Mouse (Mus musculus) frontal cortex, postnatal 25 days (tissue): ENCODE measurements around the gene Fndc11.

ENCODE experiments used
- DNase-seq, 2 experiments: peaks; one replicate each; pipeline ENCODE4 v3.0.0; 2022; ENCODE audit warnings: low spot score in 2 of 2

Gene Fndc11

DNA sequence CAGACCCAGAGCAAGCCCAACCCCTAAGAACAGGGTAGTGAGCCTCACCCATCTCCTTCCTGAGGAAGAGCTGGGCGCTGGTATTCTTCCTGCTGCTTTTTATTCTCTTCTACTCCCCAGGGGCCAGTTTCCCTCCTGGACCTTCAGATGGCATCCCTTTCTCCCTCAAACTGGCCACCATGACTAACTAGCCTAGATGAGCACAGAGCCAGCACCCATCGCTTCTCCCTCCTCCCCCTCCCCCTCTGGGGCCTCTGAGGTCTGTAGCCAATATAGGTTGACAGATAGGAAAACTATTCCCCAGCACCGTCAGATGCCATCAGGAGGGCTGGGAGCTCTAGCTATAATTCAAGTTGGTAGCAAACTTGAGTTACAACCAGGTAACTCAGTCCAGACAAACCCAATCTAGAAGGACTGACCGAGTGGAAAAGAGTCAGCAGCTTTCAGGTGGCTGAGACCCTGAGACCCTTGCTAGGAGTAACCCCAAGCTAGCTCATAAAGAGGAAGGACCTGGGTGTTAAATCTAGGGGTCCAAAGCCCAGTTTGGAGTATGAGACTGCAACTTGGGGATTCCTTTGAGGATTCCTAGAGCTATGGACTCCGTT, 830 bp upstream of the Fndc11 start:
- DNase-seq = no peak

DNA sequence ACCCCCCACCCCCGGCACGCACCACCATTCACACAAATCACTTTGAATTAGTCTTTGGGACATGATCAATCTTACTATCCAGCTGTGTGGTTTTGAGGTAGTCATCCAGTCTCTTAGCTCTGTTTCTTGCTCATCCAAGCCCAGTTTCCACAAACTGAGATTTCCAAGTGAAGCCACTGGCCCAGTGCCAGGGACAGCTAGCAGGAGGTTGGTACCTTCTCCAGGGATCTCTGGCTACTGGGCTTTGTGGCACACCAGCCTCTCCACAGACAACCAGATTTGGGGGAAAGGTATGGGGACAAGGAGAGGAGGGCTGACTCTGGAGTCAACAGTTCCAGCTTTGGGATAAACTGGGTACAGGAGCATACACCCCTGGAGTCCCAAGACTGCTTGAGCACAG, 548 bp downstream of the Fndc11 start:
- DNase-seq = no peak

DNA sequence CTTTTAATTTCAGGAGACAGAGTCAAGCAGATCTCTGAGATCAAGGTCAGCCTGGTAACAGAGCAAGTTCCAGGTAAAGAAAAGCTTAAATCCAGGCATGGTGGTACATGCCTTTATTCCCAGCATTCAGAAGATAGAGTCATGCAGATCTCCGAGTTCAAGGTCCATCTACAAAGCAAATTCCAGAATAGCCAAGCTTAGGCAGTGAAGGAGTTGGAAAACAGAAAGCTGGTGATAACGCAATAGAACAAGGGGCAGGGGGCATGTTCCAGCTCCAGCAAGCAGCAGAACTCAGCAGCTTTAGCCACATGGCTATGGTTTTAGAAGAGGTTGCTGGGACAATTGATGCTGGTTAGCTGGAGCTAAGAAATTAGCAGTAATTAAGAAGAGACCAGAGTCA, 5.2 kb downstream of the Fndc11 start:
- DNase-seq = no peak

DNA sequence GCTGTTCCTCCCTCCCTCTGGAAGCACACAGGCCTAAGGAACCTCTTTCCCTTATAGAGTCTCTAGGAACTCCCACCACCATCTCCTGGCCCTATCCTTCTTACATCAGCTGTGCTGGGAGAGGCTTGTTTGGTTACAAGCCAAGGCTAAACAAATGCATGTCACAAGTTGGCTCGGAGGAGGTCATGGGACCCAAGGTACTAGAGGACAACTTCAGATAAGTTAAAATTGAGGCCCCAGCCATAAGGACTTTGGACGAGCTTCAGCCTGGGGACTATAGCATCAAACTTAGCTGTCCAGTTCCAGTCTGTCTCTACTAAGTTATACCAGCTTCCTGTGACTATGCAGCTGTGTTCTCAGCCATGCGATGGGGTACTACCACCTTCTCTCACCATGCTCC, 7.3 kb downstream of the Fndc11 start:
- DNase-seq = no peak

DNA sequence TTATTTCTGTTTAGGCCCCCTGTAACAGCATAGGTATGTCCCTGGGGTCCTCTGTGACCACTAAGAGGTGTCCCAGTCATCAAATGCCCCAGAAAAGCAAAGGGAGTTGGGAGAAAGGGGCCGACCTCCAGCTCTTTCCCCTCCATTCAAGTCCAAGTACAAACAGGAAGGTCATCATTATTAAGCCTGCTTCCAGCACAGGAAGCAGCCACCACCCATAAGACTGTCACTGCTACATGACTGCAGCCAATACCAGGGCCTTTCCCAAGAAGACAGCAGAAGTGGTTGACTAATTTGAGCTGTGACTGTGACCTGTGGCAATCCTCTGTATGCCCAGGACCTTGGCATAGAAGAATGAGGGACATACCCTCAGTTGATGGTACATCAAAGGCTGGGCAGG, 8.5 kb downstream of the Fndc11 start:
- no peak for DNase-seq

DNA sequence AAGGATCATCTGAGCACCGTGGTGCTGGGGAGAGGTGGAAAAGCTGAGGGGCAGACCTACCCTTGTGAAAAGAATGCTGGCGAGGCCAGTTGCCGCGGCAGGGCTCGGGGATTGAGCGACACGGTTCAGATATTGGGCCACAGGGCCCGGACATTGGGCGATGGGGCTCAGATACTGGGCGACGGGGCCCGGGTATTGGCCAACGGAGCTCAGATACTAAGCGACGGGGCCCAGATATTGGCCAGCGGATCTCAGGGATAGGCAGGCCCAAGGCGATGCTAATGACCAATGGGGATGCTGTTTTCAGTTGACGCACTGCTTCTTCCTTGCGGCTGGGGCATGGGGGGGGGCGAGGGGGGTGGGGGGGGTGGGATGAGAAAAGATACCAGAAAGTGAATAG, 11.4 kb downstream of the Fndc11 start:
- no peak for DNase-seq

DNA sequence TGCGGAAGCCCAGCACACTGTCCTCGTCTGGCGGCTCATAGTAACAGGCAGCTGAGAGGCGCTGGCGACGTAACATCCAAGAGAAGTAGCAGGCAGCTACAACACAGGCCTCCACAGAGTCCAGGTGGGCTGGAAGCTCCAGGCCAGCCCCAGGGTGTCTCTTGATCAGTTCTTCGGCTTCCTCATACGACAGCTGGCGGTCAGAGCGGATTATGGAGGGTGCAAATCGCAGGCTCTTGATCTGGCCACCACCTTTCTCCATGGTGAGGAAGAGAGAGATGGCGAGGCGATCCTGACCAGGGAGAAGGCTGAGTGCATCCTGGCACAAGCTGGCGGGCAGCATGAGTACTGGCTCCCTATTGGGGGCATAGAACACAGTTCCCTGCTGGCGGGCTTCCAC, 13.6 kb downstream of the Fndc11 start:
- no peak for DNase-seq

DNA sequence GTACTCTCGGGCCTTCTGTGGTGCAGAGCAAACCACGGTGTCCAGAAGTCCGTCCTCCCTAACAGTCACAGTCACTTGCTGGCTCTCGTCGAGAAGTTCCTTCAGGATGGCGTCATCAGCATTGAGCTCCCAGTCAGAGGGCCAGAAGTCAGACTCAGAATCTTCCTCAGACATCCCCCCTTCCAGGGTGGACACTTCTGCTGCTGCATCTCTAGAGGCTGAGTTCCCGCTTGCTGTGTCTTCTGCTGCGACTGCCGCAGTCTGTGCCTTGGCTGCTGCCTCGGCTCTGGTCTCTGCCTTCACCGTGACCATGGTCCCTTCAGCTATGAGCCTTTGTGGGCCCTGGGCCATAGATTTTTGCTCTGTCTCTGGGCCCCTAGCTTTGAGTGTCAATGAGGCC, 14.9 kb downstream of the Fndc11 start:
- no peak for DNase-seq

DNA sequence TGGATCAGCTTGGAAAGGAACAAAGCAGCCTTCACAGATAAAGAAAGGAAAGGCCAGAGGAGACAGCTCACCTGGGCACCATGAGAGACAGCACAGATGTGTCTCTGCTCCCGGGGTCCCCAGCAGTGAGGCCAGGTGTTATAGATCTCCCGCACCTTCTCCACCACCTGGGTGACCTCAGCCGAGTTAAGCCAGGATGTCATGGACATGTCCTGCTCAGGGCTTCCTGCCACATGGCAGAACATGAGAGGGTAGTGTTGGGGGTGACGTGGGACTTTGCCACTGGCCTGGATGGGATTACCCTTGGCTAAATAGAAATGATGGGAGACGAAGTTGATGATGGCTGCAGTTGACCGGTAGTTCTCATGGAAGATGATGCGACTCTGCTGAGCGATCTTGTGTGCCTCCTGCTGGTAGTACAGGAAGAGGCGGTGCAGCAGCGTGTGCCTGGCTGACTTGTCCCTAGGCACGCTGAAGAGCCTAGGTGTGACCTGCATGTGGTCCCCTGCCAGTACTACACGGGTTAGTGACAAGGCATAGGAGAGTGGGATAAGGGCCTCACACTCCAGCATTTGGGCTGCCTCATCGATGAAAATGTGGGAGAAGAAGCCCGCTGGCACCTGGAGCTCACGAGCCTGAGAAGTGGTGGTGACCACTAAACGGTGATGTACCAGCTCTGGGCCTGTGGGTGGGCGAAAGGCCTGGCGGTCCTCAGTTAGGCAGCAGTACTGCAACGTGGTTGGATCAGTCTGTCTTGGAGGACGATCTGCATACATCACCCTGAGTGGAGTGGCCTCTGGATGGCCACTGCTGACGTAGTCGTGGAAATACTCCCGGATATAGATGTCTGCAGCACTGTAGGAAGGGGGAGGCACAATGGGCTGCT, 16.1 kb downstream of the Fndc11 start:
- no peak for DNase-seq

DNA sequence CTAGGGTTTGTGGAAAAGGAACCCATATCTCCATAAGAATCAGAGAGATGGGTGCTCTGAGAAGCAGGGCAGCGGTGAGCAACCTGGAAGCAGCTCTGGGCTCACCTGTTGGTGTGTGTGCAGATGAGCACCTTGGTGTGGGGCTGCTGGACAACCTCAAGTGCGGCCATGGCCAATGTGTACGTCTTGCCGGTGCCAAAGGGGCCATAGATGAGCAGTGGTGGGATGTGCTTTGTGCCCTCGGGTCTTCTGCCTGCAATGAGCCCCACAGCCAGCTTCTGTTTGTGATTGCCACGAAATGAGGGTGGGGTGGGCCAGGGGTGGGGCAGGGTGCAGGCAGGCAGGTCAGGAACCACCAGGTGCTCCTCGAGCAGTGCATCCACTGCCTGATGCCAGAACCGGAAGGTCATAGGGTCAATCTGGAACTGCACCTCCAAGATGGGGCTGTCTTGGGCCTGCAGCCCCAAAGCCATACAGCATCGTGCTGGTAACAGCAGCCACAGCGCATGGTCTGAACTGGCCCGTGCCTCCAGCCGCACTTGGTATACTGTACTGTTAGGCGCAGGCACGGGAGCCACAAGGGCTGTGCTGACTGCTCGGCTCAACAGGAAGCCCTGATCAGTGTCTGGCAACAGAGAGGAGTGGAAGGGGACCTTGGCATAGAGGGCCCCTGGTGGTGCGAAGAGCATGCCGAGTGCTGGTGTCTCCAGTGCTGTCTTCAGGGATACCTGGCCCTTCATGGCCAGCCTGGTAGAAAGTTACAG, 17.6 kb downstream of the Fndc11 start:
- DNase-seq = no peak

DNA sequence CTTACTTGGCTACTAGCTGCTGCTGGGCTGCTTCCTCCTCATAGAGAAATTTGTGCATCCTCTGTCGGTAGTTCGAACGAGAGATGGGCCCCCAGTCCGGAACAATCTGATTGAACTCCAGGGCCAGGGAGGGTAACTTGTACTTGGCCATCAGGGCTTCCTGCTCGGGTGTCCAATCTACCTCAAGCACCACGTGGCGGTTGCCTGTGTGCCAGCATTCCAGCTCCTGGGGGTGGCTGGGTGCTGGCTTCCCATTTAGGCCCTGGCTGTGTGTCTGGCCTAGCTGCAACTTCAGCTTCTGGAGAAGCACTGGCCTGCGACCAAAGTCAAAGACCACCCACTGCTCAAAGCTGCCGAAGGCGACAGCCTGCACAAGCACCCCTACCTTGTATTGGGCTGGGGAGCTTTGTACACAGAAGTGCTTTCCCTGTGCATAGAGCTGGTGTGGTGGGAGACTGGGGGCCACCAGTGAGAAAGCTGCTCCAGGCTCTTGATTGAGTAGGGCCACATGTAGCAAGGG, 18.3 kb downstream of the Fndc11 start:
- no peak for DNase-seq

DNA sequence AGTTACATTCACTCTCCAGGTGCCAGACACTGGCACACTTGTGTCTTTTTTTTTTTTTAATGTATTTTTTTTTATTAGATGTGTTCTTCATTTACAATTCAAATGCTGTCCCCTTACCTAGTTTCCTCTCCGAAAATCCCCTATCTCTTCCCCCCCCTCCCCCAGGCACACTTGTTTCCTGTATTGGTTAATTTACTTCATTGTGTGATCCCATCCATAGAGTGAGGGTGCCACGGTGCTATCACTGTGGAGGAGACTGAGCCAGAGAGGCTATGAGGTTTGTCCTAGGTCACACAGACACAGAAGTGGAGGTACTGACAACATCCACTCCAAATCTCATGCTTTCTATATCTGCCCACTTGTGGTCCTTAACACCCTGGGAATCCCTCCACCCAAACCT, 19.0 kb downstream of the Fndc11 start:
- no peak for DNase-seq

DNA sequence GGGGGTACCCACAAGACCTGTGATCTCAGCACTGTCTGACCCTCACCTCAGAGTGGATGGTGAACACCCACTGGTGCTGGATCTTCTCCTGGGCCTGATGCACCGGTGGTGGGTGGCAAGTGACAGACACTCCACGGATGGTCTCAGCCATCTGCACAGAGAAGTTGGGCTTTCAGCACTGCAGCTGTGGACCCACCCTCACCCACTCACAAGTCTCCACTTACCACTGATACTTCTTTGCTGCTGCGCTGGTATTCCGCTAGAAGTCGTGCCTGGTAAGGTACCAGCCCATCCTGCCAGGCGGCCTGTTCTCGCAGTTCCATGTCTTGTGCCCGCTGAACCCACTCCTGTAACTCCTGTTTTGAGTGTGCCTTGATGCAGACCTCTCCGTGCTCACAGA, 19.4 kb downstream of the Fndc11 start:
- no peak for DNase-seq

DNA sequence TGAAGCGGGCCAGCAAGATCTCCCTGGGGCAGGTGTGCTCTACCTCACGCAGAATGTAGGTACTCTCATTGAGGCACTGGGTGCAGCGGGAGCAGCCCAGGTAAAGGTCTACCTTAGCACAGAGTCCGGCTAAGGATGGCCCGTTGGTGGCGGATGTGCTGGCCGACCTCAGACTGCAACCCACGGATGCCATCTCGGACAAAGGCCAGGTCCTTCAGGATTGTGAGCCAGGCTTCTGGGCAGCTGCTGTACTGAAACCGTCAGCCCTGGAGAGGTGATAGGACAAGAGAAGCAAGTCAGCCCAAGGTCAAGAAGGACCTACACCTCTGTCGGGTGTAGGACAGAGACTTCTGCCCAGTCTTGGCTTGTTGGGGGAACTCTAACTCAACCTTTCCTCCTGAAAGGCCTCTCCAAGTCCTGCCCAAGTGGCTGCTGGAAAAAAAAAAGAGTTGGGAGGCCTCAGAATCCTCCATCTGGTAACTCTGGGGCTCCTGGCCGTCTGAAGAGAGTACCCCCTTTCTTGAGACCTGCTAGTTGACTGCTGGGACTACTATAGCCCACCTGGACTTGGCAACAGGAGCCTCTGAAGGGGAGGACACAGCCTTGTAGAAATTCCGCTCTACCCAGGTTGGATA, 21.1 kb downstream of the Fndc11 start:
- DNase-seq = no peak

DNA sequence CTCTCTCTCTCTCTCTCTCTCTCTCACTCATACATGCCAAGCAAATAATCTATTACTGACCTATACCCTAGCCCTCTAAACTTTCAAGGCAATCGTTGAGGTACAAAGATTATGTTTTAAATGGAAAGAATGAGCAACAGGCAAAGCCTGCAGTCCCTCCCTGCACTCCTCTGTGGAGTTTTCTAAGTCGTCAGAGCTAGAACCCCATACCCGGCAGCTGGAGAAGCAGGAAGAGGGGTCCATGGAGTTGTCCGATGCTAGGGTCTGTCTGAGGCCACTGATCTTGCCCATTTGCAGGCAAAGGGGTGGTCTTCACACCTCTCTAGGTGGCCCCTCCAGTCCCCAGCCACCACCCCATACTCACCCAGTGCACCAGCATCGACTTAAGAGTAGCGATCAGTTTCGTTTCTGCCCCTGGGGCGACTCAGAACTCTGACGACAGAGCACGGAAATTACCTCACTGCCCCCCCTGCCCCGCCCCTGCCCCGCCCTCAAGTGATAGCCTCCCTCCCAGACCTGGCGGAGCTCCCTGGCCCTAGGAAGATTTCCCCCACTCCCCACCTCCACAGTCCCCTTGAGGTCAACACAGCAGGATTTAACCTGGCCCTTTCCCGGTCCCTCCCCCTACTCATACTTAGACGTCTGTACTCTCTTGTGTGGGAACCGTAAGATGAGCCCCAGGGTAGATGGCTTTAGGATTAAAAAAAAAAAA, 21.9 kb downstream of the Fndc11 start, which contains the start of gene Helz2:
TSS of gene Helz2 (minus strand) at position 426 of the 712 bp plus-strand sequence.
- DNase-seq = no peak

DNA sequence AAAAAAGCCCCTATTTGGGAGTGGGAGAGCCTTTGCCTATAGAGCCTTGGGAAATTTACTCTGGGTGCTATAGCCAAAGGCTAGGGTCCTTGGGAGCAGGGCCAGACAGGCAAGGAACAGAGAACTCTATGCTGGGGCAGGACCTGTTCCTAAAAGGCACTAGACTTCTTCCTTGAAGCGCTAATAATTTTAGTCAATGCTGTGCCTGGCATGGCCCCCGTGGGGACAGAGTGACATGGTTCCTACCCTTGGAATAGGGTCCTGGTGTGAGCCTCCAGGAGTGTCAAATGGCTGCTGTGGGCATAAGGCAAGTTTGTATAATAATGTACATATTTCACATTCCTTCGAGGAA, 22.5 kb downstream of the Fndc11 start:
- DNase-seq = no peak

DNA sequence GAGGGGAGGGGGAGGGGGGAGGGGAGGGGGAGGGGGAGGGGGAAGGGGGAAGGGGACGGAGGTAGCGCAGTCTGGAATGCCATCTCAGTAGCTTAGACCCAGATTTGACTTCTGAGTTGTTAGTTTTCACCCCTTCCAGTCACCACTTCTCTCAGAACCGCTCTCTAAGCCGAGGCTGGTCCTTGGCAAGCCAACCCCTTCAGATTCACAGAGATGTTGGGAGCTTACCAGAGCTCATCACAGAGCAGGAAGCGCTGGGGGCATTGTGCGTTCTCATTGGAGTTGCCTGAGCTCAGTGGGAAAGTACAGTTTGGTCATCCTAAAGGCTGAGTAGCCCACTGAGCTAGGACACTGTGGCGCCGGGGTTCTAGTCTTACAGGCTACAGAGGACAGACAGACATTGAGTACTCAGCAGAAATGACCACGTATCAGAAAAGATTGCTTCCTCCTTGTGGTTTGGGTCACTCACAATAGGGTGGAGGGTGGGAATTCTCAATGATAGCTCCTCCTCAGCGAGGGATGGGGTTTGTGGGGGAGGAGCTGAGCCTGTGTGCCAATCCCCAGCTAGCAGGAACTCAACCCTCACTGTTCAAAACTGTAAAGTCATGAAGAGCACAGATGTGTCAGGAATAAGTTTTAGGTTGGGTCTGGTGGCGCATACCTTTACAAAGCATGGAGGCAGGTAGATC, 24.0 kb downstream of the Fndc11 start:
- DNase-seq = no peak

DNA sequence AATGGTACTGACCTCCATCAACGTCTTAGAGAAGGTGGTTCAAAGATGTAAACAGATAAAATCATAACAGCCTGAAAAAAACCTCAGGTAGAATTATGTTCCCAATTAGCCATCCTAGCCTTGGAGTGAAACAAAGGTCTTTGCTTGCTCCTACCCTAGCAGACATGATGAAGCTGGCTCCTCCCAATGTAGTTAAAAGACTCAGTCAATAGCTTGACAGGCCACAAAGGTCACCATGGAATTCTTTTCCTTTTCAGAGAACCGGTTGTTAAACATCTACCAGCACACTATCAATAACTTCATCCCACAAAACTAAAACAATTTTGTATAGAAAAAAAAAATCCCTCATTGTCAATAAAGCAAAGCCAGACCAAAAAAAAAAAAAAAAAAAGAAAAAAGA, 25.2 kb downstream of the Fndc11 start:
- DNase-seq = no peak

DNA sequence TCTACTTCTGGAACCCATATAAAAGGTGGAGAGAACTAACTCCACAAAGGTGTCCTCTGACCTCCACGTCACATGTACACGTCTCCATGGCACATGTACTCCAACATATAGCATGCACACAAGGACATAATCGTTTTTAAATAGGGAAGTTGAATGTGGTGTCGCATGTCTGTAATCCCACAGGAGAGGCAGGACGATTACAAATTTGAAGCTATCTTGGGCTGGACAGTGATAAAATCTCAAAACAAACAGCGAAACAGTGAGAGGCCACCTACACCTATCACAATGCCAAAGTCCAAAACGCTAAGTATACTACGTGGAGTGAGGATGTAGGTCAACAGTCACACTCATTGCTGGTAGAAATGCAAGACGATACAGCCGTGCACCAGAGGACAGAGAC, 29.4 kb downstream of the Fndc11 start:
- no peak for DNase-seq

DNA sequence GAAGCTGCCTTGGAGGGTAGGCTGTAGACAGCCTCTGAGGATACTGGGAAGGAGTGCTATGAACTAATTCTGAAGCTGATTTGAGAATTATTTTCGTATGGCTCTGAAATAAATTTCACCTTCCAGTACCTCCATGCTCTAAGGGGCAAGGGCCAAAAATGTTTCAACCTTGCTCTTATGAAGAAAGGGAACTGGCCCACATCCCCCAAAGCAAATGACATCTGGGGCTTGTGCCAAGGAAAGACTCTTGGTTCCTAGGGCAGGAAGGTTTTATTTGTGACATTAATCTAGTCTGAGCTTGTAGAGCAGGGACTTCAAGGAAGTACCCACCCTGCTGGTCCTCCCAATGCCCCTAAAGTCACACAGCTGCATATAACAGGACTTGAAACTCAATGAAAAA, 32.0 kb downstream of the Fndc11 start:
- DNase-seq = no peak

DNA sequence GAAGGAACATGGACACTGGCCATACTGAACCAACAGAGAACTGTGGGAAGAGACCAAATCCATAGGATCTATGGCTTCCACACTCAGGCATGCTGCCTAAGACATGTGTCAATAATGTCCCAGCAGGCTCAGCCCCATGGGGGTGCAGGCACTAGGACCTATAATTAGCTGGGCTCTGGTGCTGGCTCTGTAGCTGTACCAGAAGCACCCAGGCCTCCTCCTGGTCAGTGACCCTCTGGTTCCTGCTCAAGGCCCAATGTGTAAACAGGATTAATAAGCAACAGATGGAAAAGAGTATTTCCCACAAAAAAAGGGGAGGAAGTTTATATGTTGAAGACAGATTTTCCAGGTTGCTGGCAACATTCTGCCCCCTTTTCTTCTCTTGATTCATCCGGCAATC, 33.4 kb downstream of the Fndc11 start:
- DNase-seq = no peak
